Mouse (Mus musculus): Measurements from ENCODE around the gene Rngtt. TPM values are rescaled to one million over a fixed set of nuclear protein-coding genes. Genes with fewer than 3 reads are reported as not detected.

The Rngtt gene
- polyA plus RNA-seq, 1 experiment from 2014 or later, result 16.4 TPM

Small RNA genes lying within 50 kb of the gene (microRNA-seq; reads per million reads assigned to microRNA genes)
- gene Mir8118, result 1.5 reads per million

Other genes with a start within 250 kb of the Rngtt start
- not detected in 2 replicates for gene Gabrr2, start 247.3 kb upstream of the Rngtt start, polyA plus RNA-seq (2015; fragmentation: Nextera tagmentation; extraction: Ambion mirVana)
- gene Gabrr1, start 177.8 kb upstream of the Rngtt start, polyA plus RNA-seq (2015; fragmentation: Nextera tagmentation; extraction: Ambion mirVana), result not detected in 2 replicates
- 0.23 and 0.24 TPM in 2 replicates for gene Pm20d2, start 120.6 kb upstream of the Rngtt start, polyA plus RNA-seq (2015; fragmentation: Nextera tagmentation; extraction: Ambion mirVana)
- 0.31 and 0.37 TPM in 2 replicates for gene Srsf12, start 101.3 kb upstream of the Rngtt start, polyA plus RNA-seq (2015; fragmentation: Nextera tagmentation; extraction: Ambion mirVana)
- 28.4 and 33.6 TPM in 2 replicates for gene Pnrc1, start 20.1 kb upstream of the Rngtt start, polyA plus RNA-seq (2015; fragmentation: Nextera tagmentation; extraction: Ambion mirVana)